Mouse (Mus musculus) heart, postnatal 0 days (tissue): ENCODE measurements around the gene Cacnb4. TPM values are rescaled to one million over a fixed set of nuclear protein-coding genes. Genes with fewer than 3 reads are reported as not detected.

ENCODE experiments used
- ATAC-seq: fragments of 200-750 bp; cut with Nextera tagmentation; 2 replicates; pipeline ENCODE4 v1.8.0; 2017; ENCODE audit warnings: low read depth, moderate number of reproducible peaks, moderate library complexity; ENCODE audit not compliant: insufficient read depth
- DNase-seq: peaks from one replicate; pipeline ENCODE4 v3.0.0-alpha.2; 2016; ENCODE audit warnings: low spot score
- H3K27ac ChIP-seq: fragments of 300-500 bp; sonication (generic); 2 replicates; pipeline ENCODE4 v1.5.1; 2014; ENCODE audit warnings: low read depth, mild to moderate bottlenecking
- H3K27me3 ChIP-seq: fragments of 300-500 bp; sonication (generic); 2 replicates; pipeline ENCODE4 v1.6.1; 2014; ENCODE audit warnings: low read length, mixed read lengths; ENCODE audit not compliant: control insufficient read depth, insufficient read depth
- H3K36me3 ChIP-seq: fragments of 300-500 bp; sonication (generic); replicated peaks from 2 replicates; pipeline ENCODE4 v1.6.1; 2014; ENCODE audit warnings: low read length, mixed read lengths; ENCODE audit not compliant: control insufficient read depth, insufficient read depth
- H3K4me1 ChIP-seq: fragments of 300-500 bp; sonication (generic); 2 replicates; pipeline ENCODE4 v1.6.1; 2014; ENCODE audit warnings: antibody characterized with exemption; ENCODE audit not compliant: control insufficient read depth, insufficient read depth
- H3K4me2 ChIP-seq: fragments of 300-500 bp; sonication (generic); 2 replicates; pipeline ENCODE4 v1.6.1; 2014; ENCODE audit warnings: low read depth, mild to moderate bottlenecking, low read length, moderate library complexity
- H3K4me3 ChIP-seq: fragments of 300-500 bp; sonication (generic); 2 replicates; pipeline ENCODE4 v1.5.1; 2014; ENCODE audit warnings: low read depth, low read length
- H3K9ac ChIP-seq: fragments of 300-500 bp; sonication (generic); replicated peaks from 2 replicates; pipeline ENCODE4 v1.6.1; 2014; ENCODE audit warnings: low read depth, low read length, mixed read lengths
- H3K9me3 ChIP-seq: fragments of 300-500 bp; sonication (generic); replicated peaks from 2 replicates; pipeline ENCODE4 v1.6.1; 2016; ENCODE audit warnings: low read length; ENCODE audit not compliant: control insufficient read depth
- CTCF ChIP-seq: IDR thresholded peaks from 2 replicates; pipeline ENCODE4 v1.5.1; 2016; ENCODE audit warnings: antibody characterized with exemption, control low read depth, low read depth
- EP300 ChIP-seq: IDR thresholded peaks from 2 replicates; pipeline ENCODE4 v1.6.1; 2016; ENCODE audit warnings: antibody characterized with exemption, low read depth
- WGBS: fragments of 180-500 bp; shearing (Covaris S2); extraction: QIAGEN DNeasy Blood & Tissue Kit; methylation state at CpG from one replicate; pipeline ENCODE4 v1.1.7; 2014; 5-methylcytosine and 5-hydroxymethylcytosine counted together
- polyA plus RNA-seq: library from polyadenylated mRNA; unstranded; fragments of >200 nt; fragmentation: Nextera tagmentation; extraction: Ambion mirVana; gene quantifications from 2 replicates; pipeline ENCODE4 v1.2.1, GENCODE M21; 2015
- total RNA-seq: library from RNA; depleted of rRNA; stranded (reverse); fragments of >200 nt; gene quantifications from 2 replicates; pipeline ENCODE4 v1.2.3, GENCODE M21; 2014; ENCODE audit warnings: low replicate concordance

The Cacnb4 gene
- total and polyA plus RNA-seq, 2 experiments from 2014 or later = 0.56 to 0.69 TPM

DNA sequence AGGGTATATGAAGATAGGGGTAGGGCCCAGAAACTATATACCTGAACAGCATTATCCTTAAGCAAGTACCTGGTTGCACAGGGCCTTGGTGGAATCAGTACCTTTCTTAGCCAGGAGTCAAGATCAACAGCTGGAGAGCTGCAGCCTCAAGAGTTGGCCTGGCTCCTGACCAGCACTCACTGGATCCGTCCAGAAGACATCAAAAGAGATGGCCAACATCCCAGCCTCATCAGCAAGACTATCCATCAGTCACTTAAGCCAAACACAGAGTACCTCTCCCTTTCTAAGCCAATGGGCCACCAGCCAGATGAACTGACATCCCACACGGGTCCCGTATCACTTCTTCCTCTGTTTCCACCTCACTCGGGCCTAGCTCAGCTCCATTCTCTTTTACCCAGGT is 140.1 kb downstream of the Cacnb4 start:
- no peak for DNase-seq
- WGBS = 83% methylated on average over 4 of the region's 4 CpGs

DNA sequence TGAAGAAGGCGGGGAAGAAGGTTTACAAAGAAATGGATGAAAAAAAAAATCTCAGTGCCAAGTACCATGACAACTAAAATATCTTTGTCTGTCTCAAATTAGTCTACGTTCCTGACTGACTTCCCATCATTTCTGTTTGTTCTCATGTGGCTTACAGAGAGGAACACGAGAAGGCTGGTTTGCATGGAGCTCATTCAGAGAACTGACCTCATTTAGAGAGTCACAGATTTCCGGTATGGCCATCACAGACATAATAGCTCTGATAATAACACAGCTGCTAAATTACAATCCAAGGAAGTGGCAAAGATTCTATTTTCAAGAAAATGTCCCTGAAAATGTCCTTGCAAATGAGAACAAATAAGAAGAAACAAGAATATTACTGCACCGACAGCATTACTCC is 142.9 kb downstream of the Cacnb4 start:
- TF ChIP-seq EP300 = no peak
- TF ChIP-seq CTCF = no peak
- Histone ChIP-seq H3K27ac (no peak overlapping the region), H3K36me3 (no peaks in the 10 kb centered on the region), H3K9me3 (no peaks in the 10 kb centered on the region), H3K9ac (no peak overlapping the region), H3K4me2 (no peak overlapping the region), H3K4me1 (peaks cover 5% of the 10 kb centered on the region; the same call in 1 of the 2 replicates), H3K27me3 (no peaks in the 10 kb centered on the region), H3K4me3 (no peak overlapping the region)
- 59% methylated on average over 5 of the region's 5 CpGs for WGBS
- DNase-seq (no peak), ATAC-seq (no peak)

More for the DNA sequence above, 140.1 kb downstream of the Cacnb4 start:
- H3K9ac ChIP-seq = no peak overlapping the region
- ATAC-seq = no peak
- H3K9me3 ChIP-seq = no peaks in the 10 kb centered on the region
- H3K4me2 ChIP-seq = no peak overlapping the region
- H3K36me3 ChIP-seq = no peaks in the 10 kb centered on the region
- H3K4me3 ChIP-seq = no peak overlapping the region
- no peak overlapping the region for H3K27ac ChIP-seq
- TF ChIP-seq CTCF (no peak), EP300 (no peak)
- H3K4me1 ChIP-seq = peaks cover 5% of the 10 kb centered on the region; the same call in 1 of the 2 replicates
- H3K27me3 ChIP-seq = no peaks in the 10 kb centered on the region

DNA sequence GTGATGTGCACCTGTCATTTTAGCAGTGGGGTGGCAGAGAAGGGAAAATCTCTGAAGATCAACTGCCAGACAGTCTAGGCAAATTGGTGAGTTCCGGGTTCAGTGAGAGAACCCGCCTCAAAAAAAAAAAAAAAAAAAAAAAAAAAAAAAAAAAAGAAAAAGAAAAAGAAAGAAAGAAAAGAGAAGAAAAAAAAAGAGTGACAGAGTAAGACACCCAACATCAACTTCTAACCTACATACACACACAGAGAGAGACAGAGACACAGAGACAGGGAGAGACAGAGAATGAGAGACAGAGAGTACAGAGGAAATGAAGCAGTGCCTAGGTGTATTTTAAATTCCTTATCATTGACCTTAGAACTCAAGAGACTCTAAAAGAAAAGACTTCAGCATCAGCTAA is 146.1 kb downstream of the Cacnb4 start:
- ATAC-seq = no peak
- DNase-seq = no peak
- Histone ChIP-seq H3K4me3 (no peak overlapping the region), H3K4me1 (peaks cover 5% of the 10 kb centered on the region; the same call in 1 of the 2 replicates), H3K36me3 (no peaks in the 10 kb centered on the region), H3K27me3 (no peaks in the 10 kb centered on the region), H3K4me2 (no peak overlapping the region), H3K9ac (no peak overlapping the region), H3K27ac (no peak overlapping the region), H3K9me3 (no peaks in the 10 kb centered on the region)
- TF ChIP-seq CTCF (no peak), EP300 (no peak)
- 97% methylated on average over 2 of the region's 2 CpGs for WGBS

DNA sequence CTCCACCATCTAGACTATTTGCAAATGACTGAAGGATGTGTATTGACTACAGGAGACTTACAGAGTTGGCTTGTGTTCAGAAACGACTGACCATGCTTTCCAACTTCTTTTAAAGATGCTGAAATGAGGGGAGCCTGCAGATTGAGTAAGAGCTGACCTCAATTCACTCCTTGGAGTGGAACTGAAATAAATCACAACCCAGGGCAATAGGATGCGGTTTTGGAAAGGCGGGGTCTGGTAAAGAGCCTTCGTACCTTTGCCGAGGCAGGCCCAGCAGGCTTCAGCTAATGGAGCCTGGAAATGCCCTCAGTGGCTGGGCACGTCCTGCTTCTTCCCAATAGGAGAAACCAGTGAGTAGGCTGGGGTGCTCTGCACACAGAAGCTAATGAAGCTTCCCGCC is 147.4 kb downstream of the Cacnb4 start:
- no peak for ATAC-seq
- Histone ChIP-seq H3K9ac (no peak overlapping the region), H3K9me3 (no peaks in the 10 kb centered on the region), H3K4me1 (peaks cover 5% of the 10 kb centered on the region; the same call in 1 of the 2 replicates), H3K27me3 (no peaks in the 10 kb centered on the region), H3K27ac (no peak overlapping the region), H3K4me2 (no peak overlapping the region), H3K36me3 (no peaks in the 10 kb centered on the region), H3K4me3 (no peak overlapping the region)
- 81% methylated on average over 7 of the region's 7 CpGs for WGBS
- TF ChIP-seq EP300 (no peak), CTCF (no peak)
- DNase-seq = no peak

DNA sequence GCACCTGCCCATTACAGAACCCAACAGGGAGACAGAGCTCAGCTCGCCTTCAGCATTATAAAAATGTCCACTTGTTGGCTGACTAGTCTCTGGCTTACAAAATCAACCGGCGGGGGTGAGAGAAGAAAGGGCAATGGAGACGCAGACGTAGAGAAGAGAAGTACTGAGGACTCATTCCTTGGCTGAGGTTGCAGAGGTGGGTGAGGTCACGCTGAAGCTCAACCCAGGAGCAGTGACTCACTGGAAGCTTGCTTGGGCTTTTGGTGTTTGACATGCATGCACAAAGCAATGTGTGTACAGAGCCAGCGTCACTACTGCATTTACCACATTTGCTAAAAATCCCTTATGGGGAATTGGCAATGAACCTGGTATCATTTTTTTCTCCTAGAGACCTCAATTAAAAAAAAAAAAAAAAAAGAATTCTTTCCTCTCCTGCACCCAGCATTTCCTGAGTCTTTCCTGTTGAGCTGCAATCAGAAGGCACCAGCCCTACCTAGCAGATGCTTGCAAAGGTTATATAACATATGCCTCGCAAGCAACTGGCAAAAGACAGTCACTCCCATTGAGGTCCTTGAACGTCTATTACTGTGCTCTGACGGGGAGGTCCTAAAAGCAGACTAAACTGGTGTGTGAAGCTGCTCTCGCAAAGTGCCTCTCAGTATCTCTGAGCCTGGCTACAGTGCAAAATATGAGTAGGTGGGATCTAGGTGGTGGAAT is 150.6 kb downstream of the Cacnb4 start:
- Histone ChIP-seq H3K9me3 (no peaks in the 10 kb centered on the region), H3K9ac (no peak overlapping the region), H3K36me3 (no peaks in the 10 kb centered on the region), H3K27me3 (no peaks in the 10 kb centered on the region), H3K4me3 (no peak overlapping the region), H3K27ac (no peak overlapping the region), H3K4me1 (no peaks in the 10 kb centered on the region), H3K4me2 (no peak overlapping the region)
- TF ChIP-seq EP300 (no peak), CTCF (no peak)
- no peak for ATAC-seq
- WGBS = 64% methylated on average over 11 of the region's 11 CpGs
- no peak for DNase-seq
